Mouse (Mus musculus) monocyte, adult 5-6 weeks (primary cell): ENCODE data around the gene Snrnp27. TPM values are rescaled to one million over a fixed set of nuclear protein-coding genes. Genes with fewer than 3 reads are reported as not detected.
A peak's percentile ranks its signal among the peaks of the same experiment; 100 is the strongest.

Experiments
- ATAC-seq: fragments of 153-309, 156-312 bp; replicated peaks from 2 replicates; pipeline ENCODE4 v1.8.0; 2017; ENCODE audit warnings: mild to moderate bottlenecking; ENCODE audit not compliant: low TSS enrichment, insufficient number of reproducible peaks, severe bottlenecking, poor library complexity, low FRiP score
- total RNA-seq: library from RNA; stranded (forward); fragments of 200-1000, 200-491, 200-594 nt; gene quantifications from 3 replicates; pipeline ENCODE4 v1.2.3, GENCODE M21; 2017

Snrnp27 gene
- total RNA-seq: 67.2 to 70.2 TPM (median 68.0 TPM) in 3 replicates

DNA sequence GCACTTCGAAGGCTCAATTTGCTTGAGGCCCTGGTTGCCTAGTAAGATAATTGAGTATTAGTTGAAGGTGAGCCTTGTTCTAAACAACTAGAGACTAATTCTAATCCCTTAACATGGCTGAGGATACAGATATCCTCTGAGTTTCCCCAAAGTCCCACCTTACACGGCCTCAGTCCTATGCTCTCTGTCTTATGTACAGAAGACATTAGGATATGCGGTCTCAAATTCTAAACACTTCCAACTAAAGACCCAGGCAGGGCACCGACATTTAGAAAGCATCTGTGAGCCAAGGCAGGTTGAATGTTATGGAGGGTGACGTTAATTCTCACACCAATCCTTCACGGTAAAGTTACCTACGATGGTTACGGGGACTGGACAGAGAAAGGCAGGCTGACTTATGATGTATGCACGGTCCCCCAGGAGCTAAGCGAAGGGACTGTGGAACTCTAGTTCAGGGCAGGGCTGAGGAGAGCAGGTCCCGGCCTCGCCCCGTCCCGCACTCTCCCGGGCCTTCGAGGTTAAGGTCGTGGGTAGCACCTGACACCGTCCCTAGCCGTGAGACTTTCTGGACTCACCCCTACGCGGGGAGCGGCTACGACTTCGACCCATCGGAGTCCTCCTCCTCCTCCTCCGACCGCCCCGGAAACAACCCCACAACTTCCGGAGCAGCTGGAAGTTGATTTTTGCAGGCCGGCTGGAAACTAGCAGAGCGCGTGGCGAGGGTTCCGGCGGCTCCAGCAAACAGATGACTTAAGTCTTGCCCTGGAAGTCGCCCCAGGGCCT is at the start of gene Snrnp27:
TSS of gene Snrnp27 (minus strand) at position 651 of the 783 bp plus-strand sequence.
- peak; percentile 96 for ATAC-seq

DNA sequence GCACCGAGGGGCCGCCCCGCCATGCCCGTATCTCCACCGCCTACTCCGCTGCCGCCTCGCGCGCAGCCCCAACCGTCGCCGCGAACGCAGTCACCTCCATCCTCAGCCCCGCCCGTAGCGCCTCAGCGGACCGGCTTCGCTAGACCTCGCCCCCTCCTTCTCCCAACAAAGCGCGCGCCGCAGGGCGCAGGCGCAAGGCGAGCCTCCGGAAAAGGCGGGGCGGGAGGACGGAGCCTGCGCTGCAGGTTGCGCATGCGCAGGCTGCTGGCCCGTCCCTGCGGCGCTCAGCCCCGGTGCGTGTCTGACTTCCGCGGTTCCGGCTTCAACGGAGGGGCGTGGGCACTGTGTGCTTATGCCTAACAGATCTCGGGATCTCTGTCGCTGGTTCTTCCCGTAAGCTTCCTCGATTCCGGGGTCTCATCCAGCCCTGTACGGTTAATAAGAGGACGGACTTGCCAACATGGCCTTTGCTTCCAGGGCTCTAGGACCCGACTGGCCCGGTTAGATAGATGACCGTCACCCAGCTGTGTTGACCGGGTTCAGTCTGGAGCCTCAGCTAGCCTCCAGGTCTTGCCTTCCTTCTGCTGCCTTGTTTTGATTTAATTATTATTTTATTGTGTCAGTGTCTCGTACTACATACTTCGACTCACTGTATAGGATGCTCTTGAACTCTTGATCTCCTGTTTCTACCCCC is 49.0 kb upstream of the Snrnp27 start, which contains the start of gene Gmcl1:
TSS of gene Gmcl1 (minus strand) at position 201 of the 694 bp plus-strand sequence.
- peak; percentile 80 for ATAC-seq

DNA sequence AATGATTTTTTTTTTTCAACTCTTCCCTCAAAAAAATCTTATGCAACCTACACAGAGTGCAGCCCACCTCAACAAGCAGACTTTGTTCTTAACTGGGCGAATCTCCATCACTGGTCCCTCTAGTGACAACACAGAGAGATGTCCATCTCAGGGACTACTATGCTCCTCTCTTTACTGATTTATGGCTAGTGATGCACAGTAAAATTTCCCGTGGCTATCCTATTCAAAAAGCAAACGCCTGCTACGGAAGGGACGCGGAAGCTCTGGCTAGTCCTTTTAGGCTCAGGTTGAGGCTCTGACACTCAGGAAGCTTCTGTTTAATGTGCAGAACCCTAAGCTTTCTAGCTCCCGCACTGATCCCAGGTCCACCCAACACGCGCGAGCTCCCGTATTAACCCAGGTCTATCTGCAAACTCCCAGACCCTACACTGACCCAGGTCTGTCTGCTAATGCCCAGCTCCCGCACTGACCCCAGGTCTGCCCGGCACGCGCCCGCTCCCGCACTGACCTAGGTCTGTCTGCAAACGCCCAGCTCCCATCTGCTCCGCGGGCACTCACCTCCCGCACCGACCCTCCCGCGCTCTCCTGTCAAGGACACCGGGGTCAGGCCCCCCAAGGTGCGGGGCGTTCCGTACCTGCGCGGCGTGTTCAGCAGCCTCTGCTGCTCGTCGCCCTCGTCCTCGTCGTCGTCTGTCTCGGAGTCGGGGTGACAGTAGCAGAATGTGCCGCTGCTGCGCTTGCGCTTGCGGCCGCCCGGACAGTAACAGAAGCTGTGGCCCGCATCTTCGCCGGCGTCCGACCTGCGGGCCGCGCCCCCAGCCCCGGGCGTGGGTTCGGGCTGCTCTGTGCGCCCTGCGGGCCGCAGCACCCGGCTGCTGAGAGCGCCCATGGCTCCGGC is 48.2 kb upstream of the Snrnp27 start:
- 0 out of 2 replicates have a peak, but pooled peaks have one; percentile 23 for ATAC-seq

DNA sequence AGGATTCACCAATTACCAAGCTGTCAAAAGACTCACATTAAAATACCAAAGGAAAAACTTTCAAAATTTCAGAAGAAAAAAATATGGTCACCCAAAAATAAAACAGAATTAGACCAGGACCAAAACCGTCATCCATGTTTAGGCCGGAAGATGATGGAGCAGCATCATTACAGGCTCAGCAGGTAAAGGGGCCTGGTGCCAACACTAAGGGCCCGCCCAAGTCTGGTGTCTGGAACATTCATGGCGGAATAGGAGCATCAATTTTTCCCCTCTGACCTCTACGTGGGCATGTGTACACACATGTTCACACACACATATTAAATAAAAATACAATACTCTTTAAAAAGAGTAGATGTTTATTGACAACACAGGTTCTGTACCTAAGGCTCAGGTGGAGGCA is 44.4 kb upstream of the Snrnp27 start:
- ATAC-seq: no peak

DNA sequence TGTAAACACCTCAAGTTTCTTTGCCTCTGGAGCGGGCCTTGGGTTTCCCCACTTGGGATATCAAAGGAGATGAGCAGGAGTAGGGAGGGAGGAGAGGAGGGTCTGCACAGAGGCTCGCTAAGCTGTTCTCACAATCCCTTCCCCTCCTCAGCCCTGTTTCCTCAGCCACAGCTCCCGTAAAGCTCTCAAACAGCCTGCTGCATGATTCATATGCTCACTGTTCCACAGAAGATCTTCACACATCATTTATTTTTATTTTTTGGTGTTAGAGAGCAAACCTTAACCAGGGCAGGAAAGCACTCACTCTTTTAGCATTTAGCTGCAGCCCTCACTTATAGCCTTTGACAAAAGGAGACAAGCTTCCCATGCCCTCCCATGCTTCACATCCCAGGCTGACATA is 37.7 kb upstream of the Snrnp27 start:
- no peak for ATAC-seq

DNA sequence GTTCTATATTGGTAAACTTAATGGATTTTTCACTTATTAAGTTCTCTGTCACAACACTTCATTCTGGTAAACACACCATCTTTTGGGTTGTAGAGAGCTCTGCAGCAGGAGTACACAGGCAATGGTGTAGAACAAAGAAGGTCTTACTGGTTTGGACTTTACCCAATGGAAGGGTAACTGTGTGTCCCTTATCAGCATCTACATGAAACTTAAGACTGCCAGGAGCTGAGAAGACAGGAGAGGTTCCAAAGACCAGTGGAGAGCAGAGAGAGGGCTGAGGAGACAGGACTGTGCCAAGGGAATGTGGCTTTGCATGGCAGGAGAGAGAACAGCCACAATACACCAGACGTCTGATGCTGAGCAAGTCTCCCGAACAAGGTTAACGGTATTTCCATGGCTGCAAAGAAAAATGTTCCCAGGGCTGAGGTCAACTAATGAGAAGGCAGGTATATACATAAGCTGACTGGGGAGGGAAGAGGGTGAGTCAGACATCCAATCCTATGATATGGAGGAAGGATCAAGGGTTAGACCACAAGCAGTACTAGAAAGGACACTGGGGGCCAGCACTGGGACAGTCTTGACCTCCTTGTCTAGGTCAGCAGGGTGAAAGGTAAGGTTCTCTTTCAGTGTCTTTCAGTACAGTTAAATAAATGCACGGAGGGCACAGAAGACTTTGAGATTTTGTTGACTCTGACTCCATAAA is 23.9 kb upstream of the Snrnp27 start:
- ATAC-seq: no peak

DNA sequence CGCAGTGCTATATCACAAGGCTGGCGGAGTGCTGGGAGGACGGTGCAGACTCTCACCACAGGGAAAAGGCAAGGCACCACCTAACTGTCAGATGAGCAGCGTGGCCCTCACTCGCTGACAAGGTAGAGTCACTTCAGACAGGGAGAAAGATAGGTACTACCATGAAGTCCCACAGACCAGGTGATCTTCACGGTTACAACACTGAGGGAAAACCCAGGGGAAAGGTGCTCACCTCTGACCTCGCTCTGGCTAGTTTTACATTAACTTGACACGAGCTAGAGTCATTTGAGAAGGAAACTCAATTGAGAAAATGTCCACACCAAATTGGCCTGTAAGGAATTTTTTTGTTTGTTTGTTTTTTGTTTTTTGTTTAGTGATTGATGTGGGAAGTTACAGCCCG is 18.3 kb upstream of the Snrnp27 start:
- no peak for ATAC-seq

DNA sequence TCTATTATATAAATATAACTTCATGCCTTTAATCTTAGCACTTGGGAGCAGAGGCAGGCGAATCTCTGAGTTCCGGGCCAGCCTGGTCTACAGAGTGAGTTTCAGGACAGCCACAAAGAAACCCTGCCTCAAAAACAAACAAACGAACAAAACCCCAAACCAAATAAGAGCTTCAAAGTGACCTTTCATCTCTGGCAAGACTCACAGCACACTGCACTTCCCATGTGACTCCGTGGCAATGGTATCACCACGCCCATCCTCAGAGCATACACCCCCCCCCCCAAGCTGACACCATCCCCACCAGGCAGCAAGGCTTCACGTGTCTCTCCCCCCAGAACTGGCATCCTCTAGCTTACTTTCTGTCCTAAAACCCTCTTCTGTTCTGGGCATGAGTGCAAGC is 13.6 kb upstream of the Snrnp27 start:
- ATAC-seq: no peak

DNA sequence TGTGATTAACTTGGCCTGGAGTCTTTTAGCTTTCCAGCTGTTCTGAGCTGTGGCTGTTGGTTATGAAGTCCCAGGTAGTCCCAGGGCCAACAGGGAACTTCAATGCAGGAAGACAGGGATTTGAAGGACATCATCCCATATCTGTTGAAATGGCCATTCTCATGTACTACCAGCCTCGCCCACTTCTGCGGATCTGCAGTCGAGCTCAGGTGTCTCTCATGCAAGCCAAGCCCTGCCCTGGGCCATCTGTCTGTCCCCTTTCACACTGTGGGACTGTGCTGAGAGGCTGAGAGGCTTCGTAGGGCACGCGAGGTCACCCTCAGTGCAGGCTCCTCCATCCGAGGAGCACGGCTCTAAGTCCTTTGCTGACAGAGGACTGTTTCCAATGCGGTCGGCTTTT is 11.9 kb upstream of the Snrnp27 start:
- ATAC-seq: no peak; the same call in 1 of the 2 replicates

DNA sequence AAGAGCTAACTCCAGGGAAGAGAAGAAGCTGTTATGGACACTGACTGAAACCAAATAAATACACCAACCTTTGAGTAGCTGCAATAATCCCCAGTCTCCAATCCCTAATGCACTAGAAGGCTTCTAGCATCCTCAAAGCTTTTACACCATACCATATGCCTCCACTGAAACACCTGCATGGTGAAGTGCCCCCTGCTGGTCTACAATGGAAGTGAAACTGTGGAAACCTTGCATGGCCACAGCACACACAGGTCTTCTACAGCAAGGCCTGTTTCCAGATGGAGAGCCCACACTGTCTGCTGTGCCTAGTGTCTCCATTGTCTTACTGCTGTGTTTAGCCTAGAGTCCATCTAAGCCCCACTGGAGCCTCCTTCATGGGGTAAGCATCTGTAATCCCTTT is 10.1 kb upstream of the Snrnp27 start:
- peak; percentile 85 for ATAC-seq

DNA sequence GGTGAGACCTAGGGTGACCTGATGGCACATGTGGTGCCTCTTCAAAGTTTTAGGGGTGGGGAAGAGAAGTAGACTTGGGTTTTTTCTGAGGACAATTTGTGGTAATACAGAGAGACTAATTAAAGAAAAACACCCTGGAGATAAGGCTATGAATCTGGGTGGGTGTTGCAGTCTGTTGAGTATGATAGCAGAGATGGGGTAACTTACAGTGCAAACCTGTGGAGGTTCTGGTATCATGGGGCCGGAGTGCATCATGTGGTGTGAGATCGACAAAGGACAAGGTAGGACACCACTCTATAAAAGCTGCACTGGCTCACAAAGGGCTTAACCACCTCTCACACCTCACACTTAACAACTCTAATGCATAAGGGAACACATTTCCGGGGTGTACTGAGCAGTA is 5.3 kb upstream of the Snrnp27 start:
- no peak for ATAC-seq

DNA sequence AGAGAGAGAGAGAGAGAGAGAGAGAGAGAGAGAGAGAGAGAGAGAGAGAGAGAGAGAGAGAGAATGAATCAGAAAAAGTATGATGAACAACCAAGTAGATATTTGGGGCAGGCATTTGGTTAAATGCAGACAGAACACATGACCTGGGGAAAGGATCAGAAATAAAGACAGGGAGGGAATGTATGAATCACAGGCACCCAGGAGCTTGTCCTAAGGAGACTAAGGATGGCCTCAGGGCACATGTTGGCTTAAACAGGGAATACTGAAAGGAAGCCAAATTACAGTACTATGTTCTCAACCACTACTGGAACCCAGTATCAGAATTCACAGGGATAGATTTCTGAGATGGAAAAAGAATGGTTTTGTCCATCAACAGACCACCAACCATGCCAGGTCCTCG is 2.6 kb upstream of the Snrnp27 start:
- no peak for ATAC-seq

DNA sequence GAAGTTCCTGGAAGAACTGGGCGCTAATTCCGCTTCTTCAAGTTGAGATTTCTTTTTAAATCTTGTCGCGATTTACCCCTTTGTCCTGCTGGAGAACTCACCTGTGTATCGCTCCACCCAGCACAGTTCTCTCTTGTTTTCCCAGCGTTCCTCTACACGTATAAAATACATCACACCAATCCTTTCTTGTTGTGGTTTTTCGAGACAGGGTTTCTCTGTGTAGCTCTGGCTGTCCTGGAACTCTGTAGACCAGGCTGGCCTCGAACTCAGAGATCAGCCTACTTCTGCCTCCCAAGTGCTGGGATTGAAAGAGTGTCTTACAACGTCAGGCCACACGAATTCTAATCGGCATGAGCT is 311 bp upstream of the Snrnp27 start:
- ATAC-seq: no peak

DNA sequence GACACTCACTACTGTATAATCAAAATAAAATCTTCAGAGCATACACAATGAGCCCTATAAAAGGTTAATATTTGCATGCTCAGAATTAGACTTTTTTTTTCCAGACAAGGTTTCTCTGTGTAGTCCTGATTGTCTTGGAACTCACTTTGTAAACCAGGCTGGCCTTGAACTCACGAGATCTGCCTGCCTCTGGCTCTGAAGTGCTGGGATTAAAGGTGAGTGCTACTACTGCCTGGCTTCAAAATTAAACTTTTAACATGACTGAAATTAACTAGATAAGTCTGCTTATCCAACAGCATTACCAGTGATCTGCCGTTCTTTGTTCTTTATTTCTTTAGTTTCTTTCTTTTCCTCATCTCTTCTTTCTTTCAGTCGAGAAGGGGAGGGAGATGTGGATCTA is 3.0 kb downstream of the Snrnp27 start:
- ATAC-seq: no peak

DNA sequence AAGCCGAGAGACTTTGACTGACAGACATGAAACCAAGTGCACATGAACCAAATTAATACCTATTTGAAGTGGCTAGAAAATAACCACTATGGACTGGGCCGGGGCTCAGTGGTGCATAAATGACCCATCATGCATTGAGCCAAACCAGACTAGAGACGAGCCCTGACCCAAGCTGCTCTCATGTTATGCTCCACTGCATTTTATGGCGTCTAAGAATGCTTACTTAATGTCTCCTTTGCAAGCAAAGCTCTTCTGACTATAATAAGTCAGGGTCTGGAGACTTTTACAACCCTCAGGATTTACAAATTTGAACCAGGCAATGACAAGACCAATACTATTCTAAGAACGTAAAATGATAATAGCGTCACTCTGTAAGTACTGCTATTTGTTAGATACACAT is 6.0 kb downstream of the Snrnp27 start:
- ATAC-seq: no peak

DNA sequence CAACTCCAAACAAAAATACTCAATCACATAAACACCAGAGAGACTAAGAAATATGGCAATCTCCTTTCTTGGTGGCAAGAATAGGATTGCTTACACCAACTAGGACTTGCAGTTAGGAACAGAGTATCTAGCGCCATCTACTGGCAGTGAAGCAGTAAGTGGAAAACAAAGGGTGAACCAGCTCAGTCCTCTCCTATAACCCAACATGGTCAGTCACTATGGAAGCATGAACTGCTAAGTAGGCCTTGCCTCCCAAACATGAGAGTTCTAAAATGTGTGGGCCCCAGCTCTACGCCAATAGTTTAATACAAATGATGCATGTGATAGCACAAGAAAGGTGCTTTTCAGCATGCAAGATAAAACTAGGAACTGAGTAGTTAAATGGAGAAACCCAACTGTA is 13.4 kb downstream of the Snrnp27 start:
- ATAC-seq: peak; percentile 48; the same call in 1 of the 2 replicates

DNA sequence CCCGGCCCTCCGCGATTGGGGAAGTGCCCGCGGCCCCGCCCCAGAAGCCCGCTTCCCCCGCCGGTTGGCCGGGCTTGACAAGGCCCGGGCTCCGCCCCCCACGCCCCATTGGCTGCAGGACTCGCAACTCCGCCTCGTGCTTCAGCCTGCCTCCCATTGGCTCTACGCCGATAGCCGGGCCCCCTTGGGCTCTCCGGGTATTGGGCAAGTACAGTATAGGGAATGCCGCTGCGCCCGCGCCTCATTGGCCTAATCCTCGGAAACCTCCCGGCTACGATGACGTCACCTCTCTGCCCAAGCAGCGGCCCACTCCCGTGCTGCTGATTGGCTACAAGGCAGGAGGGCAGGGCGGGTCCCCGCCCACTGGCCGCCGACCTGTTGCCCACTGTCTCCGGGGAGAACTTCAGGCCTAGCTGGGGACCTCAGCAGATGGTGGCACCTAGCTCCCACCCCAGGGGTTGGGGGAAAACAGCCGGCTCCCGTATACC is 15.0 kb downstream of the Snrnp27 start:
- peak; percentile 93 for ATAC-seq

DNA sequence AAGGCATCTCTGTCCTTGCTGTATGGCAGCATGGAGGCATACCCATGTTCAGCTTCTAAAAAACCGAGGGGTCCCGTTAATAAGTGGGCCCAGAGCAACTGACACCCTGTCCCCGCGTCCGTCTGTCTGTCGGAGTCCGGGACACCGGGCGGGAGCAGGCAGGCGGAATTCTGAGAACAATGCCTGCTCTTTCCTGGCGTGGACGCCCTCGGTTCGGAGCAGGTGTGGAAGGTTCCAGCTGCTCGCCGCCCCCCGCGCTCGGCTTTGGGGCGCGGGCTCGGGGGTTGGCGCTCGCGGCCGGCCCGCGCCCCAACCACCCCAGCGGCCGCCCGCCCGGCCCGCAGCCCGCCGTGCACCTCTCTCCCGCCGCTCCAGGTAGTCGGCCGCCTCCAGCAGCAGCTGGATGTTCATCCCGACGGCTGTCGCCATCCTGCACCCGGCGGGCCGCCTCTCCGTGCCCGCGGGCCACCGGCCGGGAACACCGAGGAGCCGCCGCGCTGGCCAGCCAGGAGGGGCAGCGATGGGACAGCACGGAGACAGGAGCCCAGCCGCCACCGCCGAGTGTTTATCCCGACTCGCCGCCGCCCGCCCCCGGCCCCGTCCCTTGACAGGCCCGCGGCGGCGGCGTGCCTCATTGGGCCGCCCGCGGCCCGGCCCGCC is 15.6 kb downstream of the Snrnp27 start, which contains the start of gene Mxd1:
TSS of gene Mxd1 (minus strand) at position 582 of the 660 bp plus-strand sequence.
- no peak for ATAC-seq
